Comparison of ENCODE assay signal across 8 mouse cellular contexts in the genomic region with DNA sequence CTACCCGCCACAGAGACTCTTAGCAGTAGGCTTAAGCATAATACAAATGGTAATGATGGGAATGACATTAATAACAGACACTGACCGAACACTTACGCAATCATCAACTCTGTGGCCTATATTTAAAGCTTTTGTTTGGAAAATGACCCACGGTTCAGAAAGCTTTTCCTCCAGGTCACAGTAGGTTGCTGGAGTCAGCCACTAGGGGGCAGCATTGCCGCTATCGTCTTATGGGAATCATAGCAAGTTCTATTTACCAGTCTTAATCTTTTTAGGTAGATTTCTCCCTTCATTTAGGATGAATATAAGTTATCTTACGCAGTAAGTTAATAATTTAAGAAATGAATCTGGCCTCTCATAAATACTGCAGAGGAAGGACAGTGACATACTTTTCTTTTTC.
DNase-seq lines count a peak whose midpoint lies in the region; ATAC-seq and TF ChIP-seq lines count a peak whose summit lies in the region.

No protein-coding gene starts in this region.

- H3K27ac ChIP-seq in midbrain, embryonic 11.5 days (ENCODE audit: low read depth, low read length), result no peak overlapping the region
- H3K27ac ChIP-seq in midbrain, embryonic 13.5 days, result no peak overlapping the region
- H3K27ac ChIP-seq in spleen, adult 2 months (ENCODE audit: insufficient read depth, low read length), result no peak overlapping the region

- no peak overlapping the region for H3K4me2 ChIP-seq in midbrain, embryonic 11.5 days
- no peak overlapping the region for H3K4me2 ChIP-seq in midbrain, embryonic 13.5 days (replicated peaks)

- no peaks in the 10 kb centered on the region for H3K9me3 ChIP-seq in midbrain, embryonic 11.5 days (ENCODE audit: control insufficient read depth, low read length)
- H3K9me3 ChIP-seq in midbrain, embryonic 13.5 days, result no peaks in the 10 kb centered on the region

- H3K27me3 ChIP-seq in midbrain, embryonic 11.5 days (ENCODE audit: control insufficient read depth, insufficient read depth, low read length), result no peaks in the 10 kb centered on the region
- peaks cover 11% of the 10 kb centered on the region; the same call in 1 of the 2 replicates for H3K27me3 ChIP-seq in midbrain, embryonic 13.5 days
- H3K27me3 ChIP-seq in spleen, adult 2 months (ENCODE audit: control insufficient read depth, insufficient read depth, low read length), result no peaks in the 10 kb centered on the region

- no peaks in the 10 kb centered on the region for H3K4me1 ChIP-seq in midbrain, embryonic 11.5 days (ENCODE audit: control insufficient read depth, insufficient read depth, low read length)
- 0 out of 2 replicates have a peak, but pooled peaks cover 3% of the 10 kb centered on the region for H3K4me1 ChIP-seq in midbrain, embryonic 13.5 days (replicated peaks)
- H3K4me1 ChIP-seq in spleen, adult 2 months (ENCODE audit: control insufficient read depth, insufficient read depth, insufficient read length), result no peaks in the 10 kb centered on the region

- TF ChIP-seq POLR2A in spleen, adult 2 months (IDR thresholded peaks at IDR 0.05; ENCODE audit: low read depth, low read length), result no peak

- WGBS in midbrain, embryonic 11.5 days, result 16% methylated on average over 7 of the region's 7 CpGs
- 18% methylated on average over 7 of the region's 7 CpGs for WGBS in midbrain, embryonic 13.5 days
- 25% methylated on average over 7 of the region's 7 CpGs for WGBS in spleen, adult 2 months

- no peak overlapping the region for H3K9ac ChIP-seq in midbrain, embryonic 11.5 days (ENCODE audit: low read length)
- H3K9ac ChIP-seq in midbrain, embryonic 13.5 days (replicated peaks), result no peak overlapping the region

- no peak overlapping the region for H3K4me3 ChIP-seq in midbrain, embryonic 11.5 days (ENCODE audit: low read depth, low read length)
- no peak overlapping the region for H3K4me3 ChIP-seq in midbrain, embryonic 13.5 days (replicated peaks)
- H3K4me3 ChIP-seq in spleen, adult 2 months (ENCODE audit: extremely low read depth, insufficient read depth, insufficient read length), result no peak overlapping the region

- peak; percentile 96 for DNase-seq in midbrain, embryonic 11.5 days (ENCODE audit: low spot score, missing footprints)
- peak; percentile 88 for DNase-seq in adrenal gland, postnatal 10 days
- peak; percentile 57 for DNase-seq in embryo, embryonic 11.5 days (ENCODE audit: low read depth, low spot score)
- DNase-seq in kidney, postnatal 10 days, result peak; percentile 87
- peak; percentile 30 to 58 for DNase-seq in lung, adult 18-20 months
- DNase-seq in spleen, adult 2 months (ENCODE audit: low read depth in 1 of 2, low spot score in 2 of 2), result peak in 1 of 2 experiments; percentile 48

- H3K36me3 ChIP-seq in midbrain, embryonic 11.5 days (ENCODE audit: control insufficient read depth, insufficient read depth, low read length), result no peaks in the 10 kb centered on the region
- no peaks in the 10 kb centered on the region for H3K36me3 ChIP-seq in midbrain, embryonic 13.5 days
- H3K36me3 ChIP-seq in spleen, adult 2 months (ENCODE audit: control insufficient read depth, insufficient read depth, low read length), result no peaks in the 10 kb centered on the region

- TF ChIP-seq CTCF in spleen, adult 2 months (IDR thresholded peaks at IDR 0.05; ENCODE audit: extremely low read depth, insufficient read depth, insufficient read length, insufficient replicate concordance), result peak; percentile 42; the same call in 1 of the 2 replicates

- ATAC-seq in midbrain, embryonic 11.5 days (ENCODE audit: low FRiP score), result no peak
- no peak for ATAC-seq in midbrain, embryonic 13.5 days
- no peak for ATAC-seq in erythroid progenitor cell, adult 5-6 weeks (replicated peaks; ENCODE audit: low FRiP score, poor library complexity, severe bottlenecking)
